Mouse (Mus musculus) 416B (cell line): ENCODE data around the gene Mast4.

ENCODE experiments used
- DNase-seq: peaks from one replicate; pipeline ENCODE4 v3.0.0; 2011; ENCODE audit warnings: low read depth

Mast4 gene

DNA sequence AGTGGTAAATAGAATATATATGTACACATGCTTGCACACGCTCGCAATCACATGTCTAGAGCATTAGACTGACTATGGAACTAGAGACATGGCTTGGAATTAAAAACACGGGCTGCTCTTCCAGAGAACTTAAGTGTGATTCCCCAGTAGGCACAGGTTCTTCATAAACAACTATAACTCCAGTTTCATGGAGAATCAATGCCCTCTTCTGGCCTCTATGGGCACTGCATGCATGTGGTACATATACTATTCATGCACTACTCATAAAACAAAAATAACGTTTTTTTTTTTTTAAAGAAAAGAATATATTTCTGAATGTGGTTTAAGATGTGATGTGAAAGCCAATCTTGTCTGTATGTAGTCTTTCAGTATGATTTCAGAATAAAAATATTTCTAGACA is 349.7 kb downstream of the Mast4 start:
- peak; percentile 14 for DNase-seq

- DNase-seq = no peak
Observed at GRCm38 (mm10) chr13:102973853-102974252, 360.4 kb downstream of the Mast4 start.

GRCm38 (mm10) chr13:102963471-102963870 is 370.8 kb downstream of the Mast4 start:
- no peak for DNase-seq

GRCm38 (mm10) chr13:102958273-102959270 is 375.7 kb downstream of the Mast4 start:
- DNase-seq = no peak

- DNase-seq = no peak
Observed at GRCm38 (mm10) chr13:102957508-102958272, 376.6 kb downstream of the Mast4 start.

- DNase-seq = no peak
Observed at GRCm38 (mm10) chr13:102955506-102955905, 378.8 kb downstream of the Mast4 start.

- DNase-seq = no peak
Observed at GRCm38 (mm10) chr13:102949756-102950155, 384.5 kb downstream of the Mast4 start.

GRCm38 (mm10) chr13:102948966-102949365 is 385.3 kb downstream of the Mast4 start:
- DNase-seq = no peak

GRCm38 (mm10) chr13:102947546-102947945 is 386.8 kb downstream of the Mast4 start:
- DNase-seq = no peak

DNA sequence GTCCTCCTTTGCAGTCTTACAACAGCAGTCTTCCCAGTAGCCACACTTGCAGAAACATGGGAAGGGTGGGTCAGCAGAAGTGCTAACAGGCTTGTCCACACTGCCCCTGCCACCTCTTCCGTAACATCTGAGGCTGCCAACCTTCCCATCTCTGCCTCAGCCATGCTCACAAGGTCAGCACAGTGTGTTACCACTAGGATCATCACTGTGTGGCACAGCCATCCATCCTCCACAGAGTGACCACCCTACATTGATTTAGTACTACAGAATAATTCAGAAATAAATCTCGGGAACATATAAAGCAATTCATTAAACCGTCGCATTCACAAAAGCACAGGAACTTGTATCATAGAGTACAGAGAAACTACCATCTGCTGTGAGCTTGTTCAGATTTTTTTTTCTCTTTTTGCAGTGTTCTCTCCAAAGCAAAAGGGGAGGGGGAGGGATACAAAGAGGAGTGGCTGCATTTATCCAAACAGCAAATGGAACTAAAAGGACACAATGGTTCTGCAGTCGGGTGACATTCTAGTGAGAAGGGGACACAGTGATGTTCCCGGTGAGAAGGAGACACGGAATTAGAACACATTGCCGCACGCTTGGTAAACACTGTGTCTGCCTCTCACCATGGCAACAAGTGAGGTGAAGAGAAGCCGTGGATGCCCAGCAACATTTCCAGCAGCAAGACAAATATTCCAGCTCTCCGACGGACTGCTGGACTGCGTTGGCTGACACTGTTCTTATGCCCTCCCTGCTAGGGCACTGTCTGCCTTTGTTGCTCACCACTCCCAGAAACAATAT is 388.1 kb downstream of the Mast4 start:
- DNase-seq = no peak

GRCm38 (mm10) chr13:102945450-102945849 is 388.8 kb downstream of the Mast4 start:
- DNase-seq = no peak

GRCm38 (mm10) chr13:102944516-102944915 is 389.8 kb downstream of the Mast4 start:
- DNase-seq = no peak

GRCm38 (mm10) chr13:102942557-102942956 is 391.7 kb downstream of the Mast4 start:
- DNase-seq = peak; percentile 15

GRCm38 (mm10) chr13:102940476-102940875 is 393.8 kb downstream of the Mast4 start:
- DNase-seq = no peak

DNA sequence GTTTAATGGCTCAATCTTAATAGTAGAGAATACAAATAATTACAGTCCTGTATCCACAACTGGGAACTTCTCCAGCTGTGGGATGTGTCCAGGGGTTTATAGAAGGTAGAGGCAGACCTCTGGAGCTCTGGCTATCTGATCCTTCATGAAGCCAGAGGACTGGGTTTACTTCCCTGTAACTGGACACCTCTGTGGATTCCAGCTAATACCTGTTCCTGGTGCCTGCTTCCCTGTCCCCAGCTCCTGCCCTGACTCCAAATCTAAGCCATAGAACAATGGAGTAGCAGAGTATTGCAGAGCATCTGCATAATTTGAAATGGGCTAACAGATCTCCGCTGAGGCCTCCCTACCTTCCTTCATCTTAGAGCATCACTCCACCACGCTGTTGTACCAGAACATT is 398.1 kb downstream of the Mast4 start:
- no peak for DNase-seq

GRCm38 (mm10) chr13:102935788-102936187 is 398.5 kb downstream of the Mast4 start:
- no peak for DNase-seq

GRCm38 (mm10) chr13:102933702-102934101 is 400.6 kb downstream of the Mast4 start:
- DNase-seq = no peak

GRCm38 (mm10) chr13:102932434-102932833 is 401.9 kb downstream of the Mast4 start:
- DNase-seq = no peak

DNA sequence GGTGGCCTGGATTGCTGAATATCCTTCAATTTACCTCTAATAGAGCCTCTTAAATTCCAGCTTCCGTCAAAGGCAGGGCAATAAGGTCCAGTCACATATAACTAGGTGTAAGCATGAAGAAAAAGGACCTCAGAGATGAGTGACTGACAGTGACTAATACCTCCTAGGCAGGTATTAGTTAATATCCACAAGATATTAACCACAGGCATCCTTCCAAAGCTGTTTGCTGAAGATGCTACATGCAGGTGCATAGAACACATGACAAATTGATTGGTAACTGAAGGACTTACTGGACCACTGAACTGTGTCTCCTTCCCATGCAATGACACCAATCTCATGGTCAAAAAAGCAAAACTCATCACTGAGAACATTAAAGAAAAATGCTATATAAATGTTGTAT is 402.3 kb downstream of the Mast4 start:
- DNase-seq = no peak

DNA sequence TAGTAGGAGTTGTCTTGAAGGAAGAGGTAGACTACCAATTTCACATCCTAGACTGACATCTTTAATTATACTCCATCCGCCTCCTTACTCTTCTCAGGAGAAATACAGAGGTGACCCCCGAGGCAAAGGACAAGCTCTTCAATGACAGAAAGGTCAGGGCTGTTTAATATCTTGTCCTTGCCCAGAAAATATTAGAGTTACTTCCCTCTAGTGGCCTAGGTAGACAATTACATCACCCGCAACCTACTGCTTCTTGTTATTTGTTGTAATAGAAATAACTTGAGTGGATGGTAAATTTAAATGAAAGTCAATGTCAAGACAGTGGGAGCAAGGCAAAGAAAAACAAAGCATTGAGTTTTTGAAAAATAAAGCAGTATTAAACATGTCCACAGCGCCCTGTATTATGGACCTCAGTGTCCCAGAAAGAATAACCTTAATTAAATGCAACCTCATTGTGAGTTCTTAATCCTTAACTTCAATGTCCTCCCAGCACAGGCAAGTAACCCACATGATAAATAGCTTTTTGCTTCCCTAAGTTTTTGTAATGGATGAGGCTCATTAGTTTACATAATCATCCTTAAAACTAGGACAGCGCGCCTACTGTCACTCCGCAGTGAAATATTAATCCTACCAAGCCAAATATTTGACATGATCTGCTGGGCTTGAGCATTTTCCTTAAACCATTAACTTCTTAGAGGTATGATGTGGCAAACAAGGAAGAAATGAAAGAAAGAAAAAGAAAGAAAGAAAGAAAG is 408.3 kb downstream of the Mast4 start:
- DNase-seq = peak; percentile 59

DNA sequence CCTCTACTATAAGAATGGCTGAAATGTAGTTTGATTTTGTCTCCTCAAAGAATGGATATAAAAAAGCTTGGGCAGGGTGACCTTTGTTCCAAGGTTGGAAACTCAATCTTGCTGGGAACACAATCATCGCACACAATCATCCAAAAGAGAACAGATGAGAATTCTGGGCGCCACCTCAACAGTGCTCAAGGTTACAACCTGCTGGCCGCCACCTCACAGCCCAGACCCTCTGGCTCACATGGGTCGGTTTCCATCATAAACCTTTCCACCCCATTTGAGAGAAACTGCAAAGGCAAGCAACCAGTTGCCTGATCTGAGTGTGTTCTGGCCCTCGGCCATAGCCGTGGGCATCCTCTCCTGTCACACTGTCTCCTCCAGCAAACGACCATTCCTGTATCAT is 414.6 kb downstream of the Mast4 start:
- DNase-seq = no peak
